Mouse (Mus musculus): ENCODE measurements around the gene Tspan31.
A peak's percentile ranks its signal among the peaks of the same experiment; 100 is the strongest.

The Tspan31 gene

GRCm38 (mm10) chr10:127041774-127042338 lies 28.2 kb downstream of the Tspan31 start:
- peak; percentile 86 for DNase-seq

- no peak for DNase-seq
Measured at GRCm38 (mm10) chr10:127041274-127041766, 28.7 kb downstream of the Tspan31 start, which contains the start of the genes Mettl1 and Eef1akmt3. Gene Mettl1 (plus strand): TSS chr10:127041414. Gene Eef1akmt3 (minus strand): TSS chr10:127041513.

DNA sequence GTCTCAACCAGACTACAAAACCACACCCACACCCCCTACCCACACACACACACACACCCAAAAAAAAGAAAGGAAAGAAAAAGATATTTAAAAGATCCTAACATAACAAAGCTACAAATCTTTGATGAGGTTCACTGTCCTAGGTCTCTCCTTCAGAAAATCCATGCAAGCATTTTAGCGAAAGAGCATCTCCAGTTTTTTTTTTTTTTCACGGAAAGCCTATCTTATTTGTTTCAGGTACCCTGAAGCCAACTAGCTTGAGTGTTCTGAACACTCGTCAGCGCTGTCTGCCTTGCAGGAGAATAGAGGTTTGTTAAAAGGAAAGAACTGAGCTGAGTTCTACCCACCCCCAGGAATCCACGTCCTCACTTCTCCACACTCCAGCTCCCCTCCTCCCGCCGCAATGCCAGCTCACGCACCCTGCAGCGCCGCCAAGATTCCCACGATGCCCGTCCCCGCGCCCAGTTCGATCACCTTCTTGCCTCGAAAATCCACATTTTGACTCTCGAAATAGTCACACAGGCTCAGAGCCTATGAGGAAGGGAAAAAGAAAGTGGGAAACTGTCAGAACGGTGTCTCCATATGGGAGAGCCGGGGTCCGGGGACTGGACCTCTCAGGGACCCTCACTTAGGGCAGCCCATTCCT lies 29.4 kb downstream of the Tspan31 start:
- DNase-seq, result no peak

- DNase-seq, result no peak
Measured at GRCm38 (mm10) chr10:127037641-127038040, 32.4 kb downstream of the Tspan31 start.

- no peak for DNase-seq
Measured at GRCm38 (mm10) chr10:127036273-127036672, 33.8 kb downstream of the Tspan31 start.

DNA sequence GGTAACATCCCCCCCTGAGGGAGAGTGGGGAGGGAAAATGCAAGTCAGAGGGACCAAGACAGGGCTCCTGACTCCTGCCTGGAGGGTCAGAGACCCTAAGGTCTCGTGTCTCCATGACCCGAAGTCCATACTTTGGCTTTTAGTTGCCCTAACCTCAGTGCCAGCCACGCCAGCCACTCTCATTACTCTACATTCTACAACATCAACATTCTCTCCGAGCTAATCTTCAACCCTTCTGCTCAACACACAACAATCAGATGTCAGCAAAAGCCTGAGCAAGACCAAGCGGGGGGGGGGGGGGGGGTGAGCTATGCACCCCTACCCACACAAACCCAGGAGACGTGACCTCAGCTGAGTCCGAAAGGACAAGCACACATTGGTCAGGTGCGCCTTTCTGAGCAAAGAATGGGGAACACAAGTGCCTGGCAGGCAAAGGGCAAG lies 36.7 kb downstream of the Tspan31 start:
- DNase-seq, result no peak

DNA sequence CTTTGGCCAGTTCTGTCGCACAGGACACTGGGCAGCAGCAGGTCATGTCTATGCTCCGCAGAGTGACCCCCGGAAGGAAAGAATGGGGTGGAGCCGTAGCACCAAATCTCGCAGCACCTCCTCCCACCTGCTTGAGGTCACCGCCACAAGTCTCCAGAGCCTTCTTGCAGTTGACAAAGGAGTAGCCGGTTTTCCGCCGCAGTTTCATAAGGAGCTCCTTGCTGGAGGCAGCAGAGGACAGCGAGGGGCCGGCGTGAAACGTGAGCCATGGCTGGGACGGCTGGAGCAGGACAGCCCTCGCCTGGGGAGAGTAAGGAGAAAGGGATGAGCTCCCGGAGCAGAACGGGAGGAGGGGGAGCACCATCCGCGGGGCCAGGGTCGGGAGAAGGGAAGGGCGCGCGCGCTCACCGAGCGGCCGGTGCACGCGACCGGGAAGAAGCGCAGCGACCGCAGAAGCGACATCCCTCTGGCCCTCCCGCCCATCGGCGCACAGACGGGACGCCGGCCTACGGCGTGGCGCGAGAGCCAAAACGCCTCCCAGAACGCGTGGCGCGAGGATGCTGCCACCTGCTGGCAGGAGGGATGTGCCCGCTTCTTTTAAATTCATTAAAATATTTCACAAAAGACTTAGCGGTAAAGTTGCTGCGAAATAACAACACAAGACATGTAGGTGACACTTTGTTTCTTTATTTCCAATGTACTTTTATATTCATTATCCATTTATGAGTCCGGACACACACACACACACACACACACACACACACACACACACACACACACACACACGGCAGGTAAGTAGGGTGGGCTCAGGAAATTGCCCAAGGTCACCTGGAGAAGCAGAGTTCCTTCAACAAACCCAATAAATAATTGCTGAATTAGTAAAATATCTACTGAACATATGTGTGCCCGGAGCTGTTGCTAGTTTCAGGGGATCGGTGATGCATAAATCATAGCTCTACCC lies 39.4 kb downstream of the Tspan31 start, which contains the start of gene Tsfm:
Gene Tsfm, minus strand, starts transcription at position 505 of the 961 bp plus-strand sequence.
- DNase-seq, result peak; percentile 79

DNA sequence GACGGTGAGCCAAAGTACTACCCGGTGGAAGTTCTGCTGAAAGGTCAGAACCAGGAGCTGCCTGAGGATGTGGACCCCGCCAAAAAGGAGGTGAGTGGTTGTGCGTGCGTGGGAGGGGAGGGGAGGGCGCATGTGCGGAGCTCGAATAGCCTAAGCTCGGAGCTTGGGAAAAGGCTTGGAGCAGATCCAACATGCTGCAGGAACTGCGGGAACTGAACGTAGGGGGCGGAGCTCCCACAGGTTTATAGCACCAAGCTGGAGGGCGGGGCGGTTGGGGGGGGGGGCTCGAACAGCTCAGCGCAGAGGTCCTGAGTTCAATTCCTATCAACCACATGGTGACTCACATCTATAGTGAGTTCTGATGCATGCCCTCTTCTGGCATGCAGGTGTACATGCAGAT lies 51.6 kb downstream of the Tspan31 start:
- DNase-seq, result no peak

All from layer of hippocampus, adult 9-11 months (tissue).